Mouse (Mus musculus): ENCODE results near the gene Tbc1d2b.

- TF ChIP-seq CTCF (IDR thresholded peaks at IDR 0.05; ENCODE audit: low read depth) (no peak), EP300 (IDR thresholded peaks at IDR 0.05; ENCODE audit: low read depth) (no peak)
Measured at GRCm38 (mm10) chr9:90235258-90235882, 35.2 kb downstream of the Tbc1d2b start.

All from liver, embryonic 14.5 days (tissue).